Mouse (Mus musculus): ENCODE data around the gene Cxcl15.

The Cxcl15 gene

GRCm38 (mm10) chr5:90794195-90794625 lies at the start of gene Cxcl15:
TSS of gene Cxcl15 (plus strand) at chr5:90794534.
- no peak for DNase-seq (ENCODE audit: low read depth, low spot score)

GRCm38 (mm10) chr5:90753934-90754333 lies 40.4 kb upstream of the Cxcl15 start:
- DNase-seq (ENCODE audit: low read depth, low spot score): no peak

DNA sequence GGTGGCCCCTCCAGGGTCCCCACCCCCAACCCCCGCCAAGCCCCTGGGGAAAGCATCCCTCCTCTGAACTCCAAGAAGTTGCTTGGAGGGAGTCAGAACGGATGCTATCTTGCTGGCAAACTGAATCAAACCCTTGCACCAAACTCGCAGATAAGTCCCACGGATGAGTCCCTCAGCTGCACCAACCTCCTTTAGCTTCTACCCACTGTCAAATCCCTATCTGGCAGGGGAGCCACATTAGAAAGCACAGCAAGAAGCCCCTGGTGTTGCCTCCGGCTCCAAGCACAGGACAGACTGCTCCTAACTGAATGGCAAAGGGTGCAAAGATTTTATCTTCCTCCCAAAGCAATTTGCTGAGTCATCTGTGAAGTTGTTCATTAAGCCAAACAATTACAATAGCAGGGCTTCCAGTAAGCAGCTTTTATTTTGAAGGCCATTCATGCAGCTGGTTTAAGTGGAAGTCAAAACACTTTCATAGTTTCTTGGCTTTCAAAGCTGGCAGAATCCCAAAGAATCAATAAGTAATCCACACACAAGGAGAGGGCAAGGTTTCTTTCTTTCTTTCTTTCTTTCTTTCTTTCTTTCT lies 36.2 kb upstream of the Cxcl15 start:
- DNase-seq (ENCODE audit: low read depth, low spot score): no peak

GRCm38 (mm10) chr5:90759077-90760065 lies 35.0 kb upstream of the Cxcl15 start, which contains the start of gene Cxcl5:
TSS of gene Cxcl5 (plus strand) at chr5:90759360.
- DNase-seq (ENCODE audit: low read depth, low spot score): peak; percentile 24

DNA sequence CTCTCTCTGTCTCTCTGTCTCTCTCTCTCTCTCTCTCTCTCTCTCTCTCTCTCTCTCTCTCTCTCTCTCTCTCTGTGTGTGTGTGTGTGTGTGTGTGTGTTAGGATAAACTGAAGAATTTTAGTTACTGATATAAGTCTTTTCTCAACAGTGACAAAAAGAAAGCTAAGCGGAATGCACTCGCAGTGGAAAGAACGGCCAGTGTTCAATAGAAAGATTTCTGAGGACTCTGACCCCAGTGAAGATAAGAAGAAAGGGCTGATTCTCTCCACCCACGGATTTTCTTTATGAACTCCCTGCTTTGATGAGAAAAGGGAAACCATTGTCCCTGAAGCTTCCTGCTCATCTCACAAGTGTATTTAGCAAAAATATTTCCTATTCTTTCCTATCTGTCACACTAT lies 34.0 kb upstream of the Cxcl15 start:
- DNase-seq (ENCODE audit: low read depth, low spot score): no peak

- no peak for DNase-seq (ENCODE audit: low read depth, low spot score)
Measured at GRCm38 (mm10) chr5:90760844-90761243, 33.5 kb upstream of the Cxcl15 start.

- no peak for DNase-seq (ENCODE audit: low read depth, low spot score)
Measured at GRCm38 (mm10) chr5:90761834-90762233, 32.5 kb upstream of the Cxcl15 start.

GRCm38 (mm10) chr5:90763912-90764665 lies 30.2 kb upstream of the Cxcl15 start:
- no peak for DNase-seq (ENCODE audit: low read depth, low spot score)

- DNase-seq (ENCODE audit: low read depth, low spot score): no peak
Measured at GRCm38 (mm10) chr5:90765821-90766606, 28.3 kb upstream of the Cxcl15 start.

DNA sequence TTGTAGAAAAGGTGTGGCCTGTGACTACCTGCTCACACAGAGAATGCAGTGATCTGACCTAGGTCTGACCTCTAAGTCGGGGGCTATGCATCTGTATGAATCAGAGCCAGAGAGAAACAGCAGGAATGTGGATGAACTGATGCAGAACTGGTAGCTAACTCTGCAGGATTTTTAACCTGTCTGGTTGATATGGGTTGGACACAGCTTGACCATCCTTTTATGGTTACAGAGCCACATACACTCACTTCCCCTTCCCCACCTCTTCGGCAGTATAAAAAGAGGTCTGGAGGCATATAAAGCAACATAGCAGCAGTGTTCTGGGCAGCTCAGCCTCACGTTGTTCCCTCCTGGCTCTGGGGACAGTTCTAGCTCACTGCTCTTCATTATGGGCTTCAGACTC lies 26.1 kb upstream of the Cxcl15 start, which contains the start of gene Ppbp:
Gene Ppbp, plus strand, starts transcription at position 301 of the 400 bp plus-strand sequence.
- no peak for DNase-seq (ENCODE audit: low read depth, low spot score)

DNA sequence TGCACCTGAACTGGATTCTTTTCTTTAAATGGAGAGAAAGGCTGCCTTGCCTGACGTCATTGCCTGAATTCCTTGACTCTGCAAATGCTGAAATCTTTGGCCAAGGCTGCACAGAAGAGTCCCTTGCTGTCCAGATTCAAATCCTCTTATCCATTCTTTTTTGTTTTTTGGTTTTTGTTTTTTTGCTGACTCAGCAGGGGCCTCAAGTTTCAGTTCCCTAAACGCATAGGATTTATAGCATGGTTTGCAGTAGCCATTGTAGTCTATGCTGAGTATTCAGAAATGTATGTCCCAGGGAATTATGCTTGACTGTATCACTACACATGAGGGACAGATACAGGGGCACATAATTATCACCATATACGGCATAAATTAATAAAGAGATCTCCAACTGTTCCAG lies 23.0 kb upstream of the Cxcl15 start:
- no peak for DNase-seq (ENCODE audit: low read depth, low spot score)

DNA sequence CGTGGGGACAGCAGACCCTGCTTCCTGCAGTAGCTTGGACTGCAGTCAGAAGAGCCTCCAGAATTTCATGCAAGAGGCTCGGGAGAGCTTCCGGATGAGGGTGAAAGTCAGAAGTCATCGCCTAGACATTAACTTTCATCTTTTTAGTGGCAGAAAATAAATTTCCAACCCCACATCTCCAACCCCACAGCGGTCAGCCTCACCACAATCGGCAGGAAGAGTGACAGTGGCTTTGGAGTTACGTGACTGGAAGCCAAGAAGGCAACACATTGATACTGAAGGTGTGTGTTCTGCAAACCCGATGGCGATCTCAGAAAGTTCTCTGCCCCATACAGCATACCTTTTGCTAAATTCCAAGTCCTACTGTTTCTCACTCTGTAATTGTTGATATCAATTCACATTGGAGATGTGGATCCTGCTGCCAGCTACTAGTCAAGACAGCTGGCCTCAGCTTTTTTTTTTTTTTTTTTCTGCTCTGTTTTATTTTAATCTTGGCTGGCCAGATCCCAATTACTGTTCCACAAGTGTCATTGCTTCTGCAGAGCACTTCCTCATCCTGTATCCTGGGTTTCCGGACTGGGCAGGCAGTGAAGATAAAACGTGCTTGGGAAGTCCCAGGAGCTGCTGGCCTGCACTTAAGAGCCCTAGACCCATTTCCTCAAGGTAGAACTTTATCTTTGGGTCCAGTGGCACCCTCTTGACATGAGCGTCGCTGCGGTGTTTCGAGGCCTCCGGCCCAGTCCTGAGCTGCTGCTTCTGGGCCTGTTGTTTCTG lies 22.3 kb upstream of the Cxcl15 start, which contains the start of gene Pf4:
Gene Pf4, plus strand, starts transcription at position 556 of the 774 bp plus-strand sequence.
- no peak for DNase-seq (ENCODE audit: low read depth, low spot score)

DNA sequence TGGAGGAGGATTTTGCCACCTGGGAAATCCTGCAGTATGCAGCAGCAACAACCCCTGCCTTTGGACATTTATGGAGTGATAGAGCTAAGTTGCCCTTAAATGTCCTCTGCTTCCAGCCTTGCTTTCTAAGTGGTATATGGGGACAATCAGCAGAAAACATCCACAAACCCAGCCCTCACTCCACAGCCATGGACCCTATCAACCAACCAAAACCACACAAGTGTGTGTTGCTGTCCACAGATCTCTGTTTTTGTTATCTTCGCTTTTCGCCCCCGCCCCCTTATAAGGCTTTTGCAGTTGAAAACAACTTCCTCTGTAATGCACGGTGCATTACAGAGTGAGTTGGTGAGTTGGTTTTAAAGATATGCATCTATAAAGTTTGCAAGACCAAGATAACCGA lies 18.8 kb upstream of the Cxcl15 start:
- no peak for DNase-seq (ENCODE audit: low read depth, low spot score)

- DNase-seq (ENCODE audit: low read depth, low spot score): peak; percentile 48
Measured at GRCm38 (mm10) chr5:90777621-90778020, 16.7 kb upstream of the Cxcl15 start.

DNA sequence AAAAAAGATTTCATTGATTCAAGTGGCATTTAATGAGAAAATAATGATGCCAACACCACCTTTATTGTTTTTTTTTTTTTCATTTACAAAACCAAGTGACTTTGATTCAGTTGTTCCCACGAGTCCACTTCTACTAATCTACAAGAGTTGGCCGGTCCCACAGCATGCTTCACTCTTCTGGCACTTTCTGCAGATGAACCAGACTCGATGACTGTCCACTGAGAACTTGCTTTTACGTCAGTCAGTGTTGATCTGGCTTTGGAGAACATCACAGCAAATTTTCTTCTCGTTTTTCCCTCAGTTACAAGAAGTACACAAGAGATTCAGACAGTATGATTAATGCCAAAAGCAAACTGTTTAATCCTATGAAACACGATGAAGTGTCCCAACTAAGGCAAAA lies 15.5 kb upstream of the Cxcl15 start:
- DNase-seq (ENCODE audit: low read depth, low spot score): no peak

- DNase-seq (ENCODE audit: low read depth, low spot score): no peak
Measured at GRCm38 (mm10) chr5:90783697-90784096, 10.6 kb upstream of the Cxcl15 start.

DNA sequence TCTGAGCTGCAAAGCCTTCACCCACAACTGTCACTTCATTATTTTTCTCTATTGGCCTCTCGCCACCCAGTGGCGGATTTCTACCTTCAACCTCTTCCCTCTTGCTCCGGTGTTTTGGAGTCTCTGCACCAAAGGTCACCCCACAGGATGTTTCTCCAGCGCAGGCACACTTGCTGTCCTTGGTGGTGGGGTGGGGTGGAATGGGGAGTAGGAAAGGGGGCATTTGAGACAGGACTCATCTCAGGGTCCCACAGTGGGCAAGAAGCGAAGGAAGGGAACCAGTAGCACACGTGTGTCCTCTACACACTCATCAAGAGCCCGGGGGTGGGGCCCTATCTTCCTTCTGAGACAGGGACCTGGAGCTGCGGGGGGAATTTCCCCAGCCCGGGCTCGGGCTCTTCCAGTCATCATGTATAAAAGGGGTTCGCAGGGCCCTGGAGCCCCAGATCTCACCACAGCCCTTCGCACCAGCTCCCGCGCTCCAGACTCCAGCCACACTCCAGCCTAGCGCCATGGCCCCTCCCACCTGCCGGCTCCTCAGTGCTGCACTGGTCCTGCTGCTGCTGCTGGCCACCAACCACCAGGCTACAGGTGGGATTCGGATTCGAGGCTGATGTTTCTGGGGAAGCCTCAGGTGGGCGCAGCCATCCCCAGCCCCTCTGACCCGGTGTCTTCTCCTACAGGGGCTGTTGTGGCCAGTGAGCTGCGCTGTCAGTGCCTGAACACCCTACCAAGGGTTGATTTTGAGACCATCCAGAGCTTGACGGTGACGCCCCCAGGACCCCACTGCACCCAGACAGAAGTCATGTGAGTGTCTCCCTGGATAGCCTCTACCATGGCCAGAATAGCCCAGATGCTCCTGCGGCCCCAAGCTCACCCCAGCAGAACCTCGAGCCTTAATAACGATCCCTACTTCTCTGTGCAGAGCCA lies 8.4 kb upstream of the Cxcl15 start, which contains the start of gene Cxcl3:
Gene Cxcl3, plus strand, starts transcription at position 445 of the 930 bp plus-strand sequence.
- DNase-seq (ENCODE audit: low read depth, low spot score): peak; percentile 54

DNA sequence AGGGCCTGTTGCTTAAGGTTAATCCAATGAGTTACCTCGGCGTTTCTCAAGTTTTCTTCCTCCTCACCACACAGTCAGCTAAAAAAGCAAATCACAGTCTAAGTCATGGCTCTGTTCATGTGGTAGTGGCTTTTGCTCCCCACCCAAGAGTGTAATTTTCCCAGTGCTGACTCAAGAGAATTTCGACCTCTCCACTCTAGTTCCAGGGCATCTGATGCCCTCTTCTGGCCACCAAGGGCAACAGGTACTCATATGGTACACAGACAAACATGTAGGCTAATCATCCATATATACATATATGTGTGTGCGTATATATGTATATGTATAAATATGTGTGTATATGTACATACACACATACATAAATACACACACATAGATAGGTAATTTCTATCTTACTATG lies 6.2 kb upstream of the Cxcl15 start:
- peak; percentile 30 for DNase-seq (ENCODE audit: low read depth, low spot score)
